In genomic region chr3:115715900-115716515, GRCm38 (mm10) we compare ENCODE assay signal across 8 mouse cellular contexts. TPM values are rescaled to one million over a fixed set of nuclear protein-coding genes. Genes with fewer than 3 reads are reported as not detected.
A peak's percentile ranks its signal among the peaks of the same experiment; 100 is the strongest.
DNase-seq lines count a peak whose midpoint lies in the region; ATAC-seq lines count a peak whose summit lies in the region.

No protein-coding gene starts in this region.

- H3K36me3 ChIP-seq in forebrain, embryonic 13.5 days (ENCODE audit: poor library complexity, severe bottlenecking) = peaks cover 12% of the 10 kb centered on the region
- peaks cover 14% of the 10 kb centered on the region for H3K36me3 ChIP-seq in limb, embryonic 13.5 days
- no peaks in the 10 kb centered on the region for H3K36me3 ChIP-seq in stomach, embryonic 14.5 days (ENCODE audit: control insufficient read depth, insufficient read depth, low read length)

- H3K27me3 ChIP-seq in forebrain, embryonic 13.5 days = no peaks in the 10 kb centered on the region
- no peaks in the 10 kb centered on the region for H3K27me3 ChIP-seq in limb, embryonic 13.5 days
- no peaks in the 10 kb centered on the region for H3K27me3 ChIP-seq in stomach, embryonic 14.5 days (ENCODE audit: control insufficient read depth, insufficient read depth, low read length)

- 87% methylated on average over 3 of the region's 3 CpGs for WGBS in forebrain, embryonic 13.5 days
- 71% methylated on average over 3 of the region's 3 CpGs for WGBS in limb, embryonic 13.5 days
- WGBS in stomach, embryonic 14.5 days = 83% methylated on average over 3 of the region's 3 CpGs

- peak; percentile 6 for DNase-seq in retina, postnatal 1 day
- DNase-seq in retina, embryonic 14.5 days (ENCODE audit: low spot score) = no peak
- no peak for DNase-seq in gastrocnemius, adult 18-20 months (ENCODE audit: low spot score)
- DNase-seq in kidney, adult 8-10 months = no peak
- DNase-seq in cerebellum, postnatal 36 days = no peak

- no peak for ATAC-seq in forebrain, embryonic 13.5 days
- no peak for ATAC-seq in limb, embryonic 13.5 days (ENCODE audit: low FRiP score, low read depth)
- no peak for ATAC-seq in stomach, embryonic 14.5 days (ENCODE audit: insufficient number of reproducible peaks, insufficient read depth, low FRiP score, low read depth)

- peak overlapping the region; percentile 58 for H3K4me3 ChIP-seq in forebrain, embryonic 13.5 days
- peak overlapping the region; percentile 61 for H3K4me3 ChIP-seq in limb, embryonic 13.5 days
- peak overlapping the region; percentile 58; the same call in 1 of the 2 replicates for H3K4me3 ChIP-seq in stomach, embryonic 14.5 days (ENCODE audit: low read depth, low read length)

- H3K9me3 ChIP-seq in forebrain, embryonic 13.5 days (replicated peaks) = no peaks in the 10 kb centered on the region
- H3K9me3 ChIP-seq in limb, embryonic 13.5 days = no peaks in the 10 kb centered on the region
- H3K9me3 ChIP-seq in stomach, embryonic 14.5 days (ENCODE audit: control insufficient read depth, low read depth, low read length) = no peaks in the 10 kb centered on the region

- H3K4me1 ChIP-seq in forebrain, embryonic 13.5 days = peaks cover 43% of the 10 kb centered on the region
- H3K4me1 ChIP-seq in limb, embryonic 13.5 days = peaks cover 31% of the 10 kb centered on the region
- 0 out of 2 replicates have a peak, but pooled peaks cover 3% of the 10 kb centered on the region for H3K4me1 ChIP-seq in stomach, embryonic 14.5 days (ENCODE audit: control insufficient read depth, insufficient read depth, low read length)

- no peak overlapping the region for H3K27ac ChIP-seq in forebrain, embryonic 13.5 days
- peak overlapping the region; percentile 91; the same call in 1 of the 2 replicates for H3K27ac ChIP-seq in limb, embryonic 13.5 days
- peak overlapping the region; percentile 86; the same call in 1 of the 2 replicates for H3K27ac ChIP-seq in stomach, embryonic 14.5 days (ENCODE audit: low read length)

- peak overlapping the region; percentile 76 for H3K9ac ChIP-seq in forebrain, embryonic 13.5 days
- peak overlapping the region; percentile 82 for H3K9ac ChIP-seq in limb, embryonic 13.5 days
- H3K9ac ChIP-seq in stomach, embryonic 14.5 days (replicated peaks; ENCODE audit: low read depth, low read length) = 0 out of 2 replicates have a peak overlapping the region, but pooled peaks have one; percentile 73

- H3K4me2 ChIP-seq in forebrain, embryonic 13.5 days = peak overlapping the region; percentile 81
- H3K4me2 ChIP-seq in limb, embryonic 13.5 days (replicated peaks) = peak overlapping the region; percentile 87
- peak overlapping the region; percentile 81 for H3K4me2 ChIP-seq in stomach, embryonic 14.5 days (replicated peaks; ENCODE audit: low read depth, low read length)

RNA-seq across cellular contexts. Expression of gene S1pr1, which starts 1.1 kb away (rescaled TPM):
- 28.0 and 29.7 TPM in 2 replicates for polyA plus RNA-seq in forebrain, embryonic 13.5 days (2015; fragmentation: Nextera tagmentation; extraction: Ambion mirVana)
- 23.4 and 23.9 TPM in 2 replicates for polyA plus RNA-seq in limb, embryonic 13.5 days (2015; fragmentation: Nextera tagmentation; extraction: Ambion mirVana)
- polyA plus RNA-seq in stomach, embryonic 14.5 days (2014; fragmentation: Nextera tagmentation; extraction: Ambion mirVana) = 17.6 and 18.3 TPM in 2 replicates
- total RNA-seq in gastrocnemius, adult 18-20 months (2021) = 10 to 100 TPM; 17.9 to 24.8 TPM
